ENCODE assay signal across 13 mouse cellular contexts in the genomic region with DNA sequence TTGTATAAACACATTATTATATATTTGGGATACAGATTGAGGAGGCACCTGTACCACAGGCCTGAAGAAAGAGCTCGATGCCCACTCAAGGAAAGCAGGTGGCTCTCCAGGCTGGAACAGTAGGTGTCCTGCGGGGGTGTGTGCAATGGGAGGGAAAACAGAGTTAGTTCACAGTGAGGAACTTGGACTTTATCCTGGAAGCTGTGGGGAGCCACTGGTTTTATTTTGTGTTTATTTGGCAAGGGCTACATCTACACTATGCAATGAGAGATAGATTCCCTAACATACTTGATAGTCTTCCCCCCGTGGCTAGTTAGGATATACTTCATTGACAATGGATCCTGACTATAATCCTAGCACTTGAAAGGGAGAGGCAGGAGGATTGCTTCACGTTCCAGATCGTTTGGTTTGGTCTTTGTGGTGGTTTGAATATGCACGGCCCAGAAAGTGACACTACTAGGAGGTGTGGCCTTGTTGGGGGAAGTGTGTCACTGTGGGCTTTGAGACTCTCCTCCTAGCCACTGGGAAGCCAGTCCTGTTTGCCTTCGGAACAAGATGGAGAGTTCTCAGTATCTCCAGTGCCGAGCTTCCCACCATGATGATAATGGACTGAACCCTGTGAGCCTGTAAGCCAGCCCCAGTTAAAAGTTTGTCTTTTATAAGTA. TPM values are rescaled to one million over a fixed set of nuclear protein-coding genes. Genes with fewer than 3 reads are reported as not detected.
A peak's percentile ranks its signal among the peaks of the same experiment; 100 is the strongest.
DNase-seq lines count a peak whose midpoint lies in the region; ATAC-seq lines count a peak whose summit lies in the region.
"Had no signal": no experiment of that assay in that cellular context is flagged by ENCODE, and none has a peak within 500 bp of the region (broad histone marks: within the 10 kb centered on the region; RNA-seq: fewer than 3 reads in every experiment).

No protein-coding gene starts in this region.

- no peak overlapping the region for H3K27ac ChIP-seq in kidney, embryonic 16.5 days (ENCODE audit: low read length)
- peak overlapping the region; percentile 35; the same call in 1 of the 2 replicates for H3K27ac ChIP-seq in liver, embryonic 15.5 days (replicated peaks)
- H3K27ac ChIP-seq in intestine, embryonic 15.5 days: no peak overlapping the region
- H3K27ac ChIP-seq: hindbrain, embryonic 10.5 days; midbrain, embryonic 12.5 days had no signal

- H3K9me3 ChIP-seq in kidney, embryonic 16.5 days (ENCODE audit: low read length): no peaks in the 10 kb centered on the region
- no peaks in the 10 kb centered on the region for H3K9me3 ChIP-seq in liver, embryonic 15.5 days (replicated peaks)
- H3K9me3 ChIP-seq in intestine, embryonic 15.5 days: no peaks in the 10 kb centered on the region
- H3K9me3 ChIP-seq: hindbrain, embryonic 10.5 days; midbrain, embryonic 12.5 days had no signal

- peaks cover 11% of the 10 kb centered on the region; the same call in 1 of the 2 replicates for H3K4me1 ChIP-seq in kidney, embryonic 16.5 days (ENCODE audit: insufficient read depth, low read length)
- H3K4me1 ChIP-seq in liver, embryonic 15.5 days (replicated peaks): peaks cover 6% of the 10 kb centered on the region; the same call in 1 of the 2 replicates
- H3K4me1 ChIP-seq in intestine, embryonic 15.5 days (replicated peaks): no peaks in the 10 kb centered on the region; the same call in 1 of the 2 replicates

- no peaks in the 10 kb centered on the region for H3K36me3 ChIP-seq in kidney, embryonic 16.5 days (ENCODE audit: insufficient read depth, low read length)
- H3K36me3 ChIP-seq in liver, embryonic 15.5 days (replicated peaks): no peaks in the 10 kb centered on the region
- H3K36me3 ChIP-seq in intestine, embryonic 15.5 days: no peaks in the 10 kb centered on the region
- H3K36me3 ChIP-seq: hindbrain, embryonic 10.5 days; midbrain, embryonic 12.5 days had no signal

- WGBS in kidney, embryonic 16.5 days: 42% methylated on average over 8 of the region's 8 CpGs
- whole genome bisulfite sequencing in liver, embryonic 15.5 days (ENCODE audit: insufficient replicate concordance): 39% methylated on average over 8 of the region's 8 CpGs
- WGBS in intestine, embryonic 15.5 days: 54% methylated on average over 8 of the region's 8 CpGs

- H3K4me3 ChIP-seq in kidney, embryonic 16.5 days (ENCODE audit: low read length): no peak overlapping the region
- H3K4me3 ChIP-seq in liver, embryonic 15.5 days (replicated peaks): no peak overlapping the region
- no peak overlapping the region for H3K4me3 ChIP-seq in intestine, embryonic 15.5 days (replicated peaks)
- H3K4me3 ChIP-seq: hindbrain, embryonic 10.5 days; midbrain, embryonic 12.5 days had no signal

- peak; percentile 40 for DNase-seq in kidney, adult 18-20 months
- peak; percentile 49 for DNase-seq in ZHBTc4 (ENCODE audit: low read depth, low spot score)
- peak; percentile 85 to 90 for DNase-seq in cerebellum, postnatal 36 days
- DNase-seq in thymus, postnatal 36 days: no peak
- no peak for DNase-seq in embryo, embryonic 10 days (ENCODE audit: low spot score)
- DNase-seq: forebrain, postnatal 0 days; left cerebral cortex, postnatal 4 days had no signal

- H3K27me3 ChIP-seq in kidney, embryonic 16.5 days (ENCODE audit: insufficient read depth, low read length): no peaks in the 10 kb centered on the region
- H3K27me3 ChIP-seq in liver, embryonic 15.5 days: no peaks in the 10 kb centered on the region
- H3K27me3 ChIP-seq in intestine, embryonic 15.5 days (replicated peaks): no peaks in the 10 kb centered on the region
- H3K27me3 ChIP-seq: midbrain, embryonic 12.5 days had no signal

- no peak overlapping the region for H3K4me2 ChIP-seq in kidney, embryonic 16.5 days (replicated peaks; ENCODE audit: low read depth, low read length)
- H3K4me2 ChIP-seq in liver, embryonic 15.5 days: 0 out of 2 replicates have a peak overlapping the region, but pooled peaks have one; percentile 19
- no peak overlapping the region for H3K4me2 ChIP-seq in intestine, embryonic 15.5 days (replicated peaks)
- H3K4me2 ChIP-seq: midbrain, embryonic 12.5 days had no signal

- H3K9ac ChIP-seq in kidney, embryonic 16.5 days (replicated peaks; ENCODE audit: low read length): no peak overlapping the region
- H3K9ac ChIP-seq in liver, embryonic 15.5 days: no peak overlapping the region
- H3K9ac ChIP-seq in intestine, embryonic 15.5 days: no peak overlapping the region
- H3K9ac ChIP-seq: forebrain, postnatal 0 days; midbrain, embryonic 12.5 days had no signal

- no peak for ATAC-seq in kidney, embryonic 16.5 days (ENCODE audit: low FRiP score, low TSS enrichment)
- peak; percentile 63 for ATAC-seq in liver, embryonic 15.5 days (ENCODE audit: insufficient read depth)
- no peak for ATAC-seq in intestine, embryonic 15.5 days
- ATAC-seq: forebrain, postnatal 0 days; lung, postnatal 0 days had no signal

RNA-seq across cellular contexts. Expression of a gene that starts 7.4 kb away (rescaled TPM):
- polyA plus RNA-seq in kidney, embryonic 16.5 days (2015; fragmentation: Nextera tagmentation; extraction: Ambion mirVana): 1.0 and 1.2 TPM in 2 replicates
- polyA plus RNA-seq in liver, embryonic 15.5 days (2015; fragmentation: Nextera tagmentation; extraction: Ambion mirVana): not detected in 2 replicates
- polyA plus RNA-seq in intestine, embryonic 15.5 days (2015; fragmentation: Nextera tagmentation; extraction: Ambion mirVana): 0.11 and 0.13 TPM in 2 replicates

RNA-seq across cellular contexts. Expression of a gene that starts 17.4 kb away (rescaled TPM):
- polyA plus RNA-seq in kidney, embryonic 16.5 days (2015; fragmentation: Nextera tagmentation; extraction: Ambion mirVana): 10.9 and 15.3 TPM in 2 replicates
- polyA plus RNA-seq in liver, embryonic 15.5 days (2015; fragmentation: Nextera tagmentation; extraction: Ambion mirVana): 0.39 and 0.41 TPM in 2 replicates
- polyA plus RNA-seq in intestine, embryonic 15.5 days (2015; fragmentation: Nextera tagmentation; extraction: Ambion mirVana): 6.0 and 6.8 TPM in 2 replicates

RNA-seq across cellular contexts. Expression of a gene that starts 21.6 kb away (rescaled TPM):
- polyA plus RNA-seq in kidney, embryonic 16.5 days (2015; fragmentation: Nextera tagmentation; extraction: Ambion mirVana): 20.9 and 21.5 TPM in 2 replicates
- 9.2 and 9.5 TPM in 2 replicates for polyA plus RNA-seq in liver, embryonic 15.5 days (2015; fragmentation: Nextera tagmentation; extraction: Ambion mirVana)
- 16.1 and 16.3 TPM in 2 replicates for polyA plus RNA-seq in intestine, embryonic 15.5 days (2015; fragmentation: Nextera tagmentation; extraction: Ambion mirVana)

RNA-seq across cellular contexts. Expression of a gene that starts 27.2 kb away (rescaled TPM):
- polyA plus RNA-seq in kidney, embryonic 16.5 days (2015; fragmentation: Nextera tagmentation; extraction: Ambion mirVana): 851 and 866 TPM in 2 replicates
- 405 and 414 TPM in 2 replicates for polyA plus RNA-seq in liver, embryonic 15.5 days (2015; fragmentation: Nextera tagmentation; extraction: Ambion mirVana)
- 1,094 and 1,127 TPM in 2 replicates for polyA plus RNA-seq in intestine, embryonic 15.5 days (2015; fragmentation: Nextera tagmentation; extraction: Ambion mirVana)

RNA-seq across cellular contexts. Expression of a gene that starts 30.6 kb away (rescaled TPM):
- 16.4 and 20.2 TPM in 2 replicates for polyA plus RNA-seq in kidney, embryonic 16.5 days (2015; fragmentation: Nextera tagmentation; extraction: Ambion mirVana)
- 1.3 and 2.0 TPM in 2 replicates for polyA plus RNA-seq in liver, embryonic 15.5 days (2015; fragmentation: Nextera tagmentation; extraction: Ambion mirVana)
- polyA plus RNA-seq in intestine, embryonic 15.5 days (2015; fragmentation: Nextera tagmentation; extraction: Ambion mirVana): 10.5 and 11.9 TPM in 2 replicates

Comparison
In these comparisons a context has a peak if more than half of its experiments do, and no peak if none do; other contexts are left out.
1. DNase-seq: peak in kidney, adult 18-20 months (single experiment), ZHBTc4 (single experiment) and cerebellum, postnatal 36 days (2 of 2); none in thymus, postnatal 36 days (0 of 2) and embryo, embryonic 10 days (single experiment).